Mouse (Mus musculus): ENCODE results near the gene Cybc1.
A peak's percentile ranks its signal among the peaks of the same experiment; 100 is the strongest.

Gene Cybc1

DNA sequence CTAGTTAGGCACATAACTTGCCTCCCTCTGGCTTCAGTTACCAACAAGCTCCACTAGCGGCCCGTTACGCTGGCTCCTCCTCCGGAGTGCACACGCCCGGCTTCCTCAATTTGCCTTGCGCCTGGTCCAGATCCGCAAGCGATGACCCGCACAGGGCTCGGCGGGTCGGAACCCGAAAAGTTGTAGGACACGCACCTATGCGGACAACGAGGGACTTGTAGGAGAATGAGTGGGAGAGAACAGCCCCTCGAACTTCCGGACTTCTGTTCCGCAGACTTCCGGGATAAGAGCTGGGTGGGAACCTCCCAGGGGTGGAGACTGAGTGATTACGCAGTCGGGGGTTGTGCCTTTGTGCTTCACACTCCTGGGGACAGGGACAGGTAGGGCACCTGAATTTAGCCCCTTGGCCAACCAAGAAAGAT is at the start of gene Cybc1:
Gene Cybc1, minus strand, starts transcription at position 305 of the 422 bp plus-strand sequence.
- DNase-seq (ENCODE audit: low spot score in 2 of 2): peak; percentile 50 to 58

DNA sequence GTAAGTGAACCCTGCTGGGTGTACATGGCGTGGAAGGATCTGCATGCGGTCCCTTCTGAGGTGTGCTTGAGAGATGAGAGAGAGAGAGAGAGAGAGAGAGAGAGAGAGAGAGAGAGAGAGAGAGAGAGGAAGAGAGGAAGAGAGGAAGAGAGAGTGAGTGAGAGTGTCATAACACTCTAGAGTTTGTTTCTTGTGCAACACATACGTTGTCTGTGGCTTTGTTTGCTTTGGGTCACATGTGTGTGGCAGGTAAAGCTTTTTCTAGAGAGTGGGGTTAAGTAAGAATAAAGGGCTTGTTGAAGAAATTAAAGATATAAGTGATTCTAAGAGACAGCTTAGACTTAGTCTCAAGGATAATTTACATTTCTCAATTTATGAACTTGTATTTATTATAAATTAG is 48.9 kb upstream of the Cybc1 start:
- no peak for DNase-seq (ENCODE audit: low spot score in 2 of 2)

DNA sequence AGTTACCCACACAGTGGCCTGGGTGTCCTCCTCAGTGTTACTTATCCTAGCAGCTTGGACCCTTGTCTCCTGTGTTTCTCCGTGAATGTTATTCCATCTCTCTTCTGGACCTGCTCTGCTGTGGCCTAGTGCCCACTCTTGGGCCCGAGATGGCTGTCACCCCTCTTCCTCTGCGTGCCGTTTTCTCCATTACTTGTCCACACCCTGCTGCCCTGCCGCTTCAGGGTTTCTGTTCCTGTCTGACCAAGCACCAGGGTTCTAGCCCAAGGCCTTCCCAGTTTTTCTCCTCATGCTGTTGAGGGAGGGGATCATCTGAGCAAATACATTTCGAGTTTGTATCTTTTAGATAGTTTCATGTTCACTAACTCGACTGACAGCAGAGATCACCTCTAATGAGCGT is 48.4 kb upstream of the Cybc1 start:
- no peak for DNase-seq (ENCODE audit: low spot score in 2 of 2)

DNA sequence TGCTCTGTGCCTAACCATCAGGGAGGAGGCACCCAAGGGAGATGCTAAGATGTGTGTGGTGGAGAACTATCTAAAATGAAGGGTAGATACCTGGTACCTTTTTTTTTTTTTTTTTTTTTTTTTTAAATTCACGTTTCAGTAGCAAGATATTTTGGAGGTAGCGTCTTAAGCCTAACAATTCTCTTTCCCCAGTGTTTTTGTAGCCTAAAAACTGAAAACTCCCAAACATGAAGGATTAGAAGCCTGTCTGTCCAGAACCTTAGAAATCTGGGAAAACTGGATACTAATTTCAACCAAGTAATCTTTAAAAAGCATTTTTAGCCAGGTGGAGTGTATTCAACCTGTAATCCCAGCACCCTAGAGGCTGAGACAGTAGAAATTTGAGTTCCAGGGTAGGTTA is 32.0 kb upstream of the Cybc1 start:
- DNase-seq (ENCODE audit: low spot score in 2 of 2): no peak

DNA sequence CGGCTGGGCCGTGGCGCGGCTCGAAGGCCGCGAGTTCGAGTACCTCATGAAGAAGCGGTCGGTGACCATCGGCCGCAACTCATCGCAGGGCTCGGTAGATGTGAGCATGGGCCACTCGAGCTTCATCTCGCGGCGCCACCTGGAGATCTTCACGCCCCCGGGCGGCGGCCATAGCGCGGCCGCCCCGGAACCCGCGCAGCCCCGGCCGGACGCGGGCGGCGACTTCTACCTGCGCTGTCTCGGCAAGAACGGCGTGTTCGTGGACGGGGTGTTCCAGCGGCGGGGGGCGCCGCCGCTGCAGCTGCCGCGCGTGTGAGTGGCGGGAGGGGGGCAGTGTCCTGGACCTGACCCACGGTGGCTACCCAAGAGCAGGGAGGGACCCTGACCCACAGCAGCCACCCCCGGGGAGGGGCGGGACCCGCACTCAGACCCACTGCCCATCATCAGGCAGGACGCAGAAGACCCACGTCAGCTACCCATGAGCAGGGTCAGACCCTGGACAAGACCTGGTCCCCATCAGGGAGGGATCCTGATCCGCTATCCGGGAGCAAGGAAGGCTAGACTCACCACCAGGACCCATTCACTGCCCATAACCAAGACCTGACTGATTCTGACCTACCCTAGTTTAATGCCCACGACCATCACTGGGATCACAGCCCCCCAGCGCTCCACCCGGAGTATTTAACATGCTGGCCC is 31.2 kb upstream of the Cybc1 start:
- DNase-seq (ENCODE audit: low spot score in 2 of 2): peak; percentile 37 to 69

DNA sequence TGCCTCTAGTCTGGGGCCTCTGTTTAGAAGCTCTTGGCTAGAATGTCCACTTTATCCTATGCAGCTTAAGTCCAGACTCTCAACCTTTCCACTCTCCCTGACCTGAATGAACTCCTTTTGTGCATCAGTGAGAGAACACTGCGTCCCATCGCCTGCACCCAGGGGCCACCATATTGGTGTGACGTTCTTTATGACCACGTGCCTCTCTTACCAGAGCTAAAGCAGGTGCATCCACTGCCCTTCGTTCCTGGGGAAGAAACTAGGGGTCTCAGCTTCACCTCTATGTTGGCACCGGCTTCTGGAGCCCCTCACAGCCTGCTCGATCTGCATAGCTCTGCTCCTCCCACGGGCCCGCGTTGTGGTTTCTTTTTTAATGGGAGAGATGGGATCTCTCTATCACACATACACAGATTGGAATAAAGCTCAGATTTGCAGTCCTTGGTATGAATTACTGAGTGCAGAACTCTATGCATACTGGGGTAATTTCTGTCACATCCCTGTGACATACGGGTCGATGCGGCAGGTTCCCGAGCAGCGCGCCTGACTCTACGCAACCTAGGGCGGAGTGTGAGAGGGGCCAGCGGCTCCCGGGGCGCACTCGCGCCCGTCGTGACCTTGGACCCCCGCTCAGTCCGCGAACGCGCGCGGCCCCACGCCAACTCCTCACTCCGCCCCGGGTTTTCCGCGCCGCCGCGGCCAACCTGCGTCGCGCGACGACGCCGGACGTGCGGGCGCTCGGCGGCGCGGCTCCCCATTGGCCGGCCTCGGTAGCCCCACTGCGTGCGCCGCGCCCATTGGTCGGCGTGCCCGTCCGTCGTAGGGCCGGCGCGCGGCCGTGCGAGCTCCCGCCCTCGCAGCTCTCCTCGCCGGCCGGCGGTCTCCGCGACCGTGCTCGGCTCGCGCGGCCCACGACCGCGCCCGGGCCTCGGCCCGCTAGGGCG is 30.3 kb upstream of the Cybc1 start, which contains the start of gene Foxk2:
Gene Foxk2, plus strand, starts transcription at position 831 of the 941 bp plus-strand sequence.
- DNase-seq (ENCODE audit: low spot score in 2 of 2): peak; percentile 85 to 93

DNA sequence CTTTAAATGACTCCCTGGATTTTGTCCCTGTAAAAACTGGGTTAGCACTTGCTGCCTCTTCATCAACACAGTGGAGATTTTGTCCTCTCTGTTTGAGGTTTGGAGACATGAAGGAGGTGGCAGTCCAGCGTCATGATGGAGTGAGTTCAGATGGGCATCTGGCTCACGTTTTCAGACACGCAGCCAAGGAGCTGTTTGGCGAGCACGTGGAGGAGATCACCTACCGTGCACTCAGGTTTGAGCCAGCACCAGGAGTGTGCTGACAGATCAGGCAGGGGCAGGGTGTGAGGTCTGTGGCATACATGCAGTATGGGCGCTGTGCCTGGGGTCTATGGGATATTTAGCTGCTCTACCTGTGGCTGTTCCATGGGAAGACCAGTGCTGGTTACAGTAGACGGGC is 21.1 kb upstream of the Cybc1 start:
- DNase-seq (ENCODE audit: low spot score in 2 of 2): no peak

DNA sequence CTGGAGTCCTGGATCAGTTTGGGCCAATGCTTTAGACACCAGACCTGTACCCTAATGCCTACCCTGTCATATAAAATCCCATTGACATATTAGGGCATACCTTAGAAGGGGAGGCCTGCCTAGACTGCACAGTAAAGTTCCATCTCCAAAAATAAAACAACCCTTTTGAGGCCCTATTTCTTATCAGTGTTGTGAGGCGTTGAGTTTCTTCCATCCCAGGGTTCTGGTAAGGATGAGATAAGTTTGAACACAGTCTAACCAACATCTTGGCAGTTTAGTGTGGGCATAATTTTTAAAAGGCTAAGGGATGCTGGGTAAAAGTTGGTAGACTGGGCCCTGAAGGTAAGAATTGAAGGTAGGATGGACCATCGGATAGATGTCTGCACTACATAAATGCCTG is 10.5 kb upstream of the Cybc1 start:
- no peak for DNase-seq (ENCODE audit: low spot score in 2 of 2)

DNA sequence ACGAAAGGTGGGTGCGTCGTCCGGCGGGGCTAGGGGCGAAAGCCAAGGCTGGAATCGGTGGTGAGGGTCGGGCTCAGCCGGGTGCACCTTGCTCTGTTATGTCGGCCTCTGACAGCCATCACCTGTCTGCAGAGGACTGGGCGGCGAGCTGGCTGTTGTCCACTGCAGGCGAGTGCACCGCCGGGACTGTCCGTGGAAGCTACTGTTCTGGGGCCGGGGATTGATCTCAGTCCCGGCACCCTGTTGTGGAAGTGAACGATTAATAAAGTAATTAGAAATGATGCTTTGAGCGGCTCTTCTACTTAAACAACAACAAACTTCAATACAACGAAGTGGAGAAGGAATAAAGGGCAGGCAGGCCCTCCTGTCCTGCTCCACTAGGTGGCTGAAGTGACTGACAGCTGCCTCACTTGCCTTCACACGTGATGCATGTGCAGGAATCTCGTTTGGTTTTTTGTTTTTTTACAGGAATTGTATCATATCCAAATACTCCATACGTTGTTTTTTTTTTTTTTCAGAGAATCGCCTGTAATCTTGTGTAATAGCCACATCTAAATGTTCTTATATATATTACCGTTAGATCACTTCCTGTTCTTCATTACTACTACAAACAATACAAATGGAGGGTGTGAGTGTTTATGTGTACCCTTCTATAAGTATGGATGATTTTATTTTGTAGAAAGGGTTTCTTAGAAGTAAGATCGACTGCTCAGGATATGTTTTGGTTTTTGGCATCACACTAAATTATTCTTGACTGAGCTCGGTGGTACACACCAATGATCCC is 8.4 kb upstream of the Cybc1 start:
- no peak for DNase-seq (ENCODE audit: low spot score in 2 of 2)

DNA sequence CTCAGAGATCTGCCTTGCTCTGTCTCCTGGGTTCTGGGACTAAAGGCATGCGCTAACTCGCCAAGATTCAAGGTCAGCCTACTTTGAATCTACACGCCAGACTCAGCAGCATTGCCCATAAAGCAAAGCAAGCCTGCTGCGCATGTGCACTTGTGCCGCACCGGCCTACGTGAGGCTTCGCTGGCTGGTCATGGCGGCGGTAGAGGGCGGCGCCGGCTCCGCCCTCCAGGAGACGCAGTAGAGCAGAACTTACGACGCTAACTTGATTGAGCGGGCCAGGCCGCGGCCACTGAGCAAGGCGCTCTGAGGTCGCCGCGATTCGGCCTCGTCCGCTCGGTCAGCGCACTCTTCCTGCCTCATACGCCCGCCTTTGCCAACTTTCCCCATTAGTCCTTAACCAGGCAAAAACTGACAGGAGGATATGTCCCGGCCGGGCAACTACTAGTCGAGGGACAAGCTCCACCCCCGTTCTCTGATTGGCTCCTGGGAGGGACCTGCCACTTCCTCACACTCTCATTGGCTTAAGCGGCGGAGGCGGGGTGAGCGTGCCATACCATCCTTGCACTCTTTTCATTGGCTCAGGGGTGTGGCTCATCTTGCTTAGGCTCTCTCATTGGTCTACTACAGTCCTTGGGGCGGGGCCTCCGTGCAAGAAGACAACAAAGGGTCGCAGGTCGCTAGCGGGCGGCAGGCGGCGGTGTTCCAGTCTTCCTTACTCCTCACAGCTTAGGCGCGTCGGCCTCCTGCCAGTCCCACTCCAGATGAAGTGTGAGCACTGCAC is 7.6 kb upstream of the Cybc1 start, which contains the start of gene Narf:
Gene Narf, plus strand, starts transcription at position 690 of the 781 bp plus-strand sequence.
- DNase-seq (ENCODE audit: low spot score in 2 of 2): peak; percentile 99 to 100

DNA sequence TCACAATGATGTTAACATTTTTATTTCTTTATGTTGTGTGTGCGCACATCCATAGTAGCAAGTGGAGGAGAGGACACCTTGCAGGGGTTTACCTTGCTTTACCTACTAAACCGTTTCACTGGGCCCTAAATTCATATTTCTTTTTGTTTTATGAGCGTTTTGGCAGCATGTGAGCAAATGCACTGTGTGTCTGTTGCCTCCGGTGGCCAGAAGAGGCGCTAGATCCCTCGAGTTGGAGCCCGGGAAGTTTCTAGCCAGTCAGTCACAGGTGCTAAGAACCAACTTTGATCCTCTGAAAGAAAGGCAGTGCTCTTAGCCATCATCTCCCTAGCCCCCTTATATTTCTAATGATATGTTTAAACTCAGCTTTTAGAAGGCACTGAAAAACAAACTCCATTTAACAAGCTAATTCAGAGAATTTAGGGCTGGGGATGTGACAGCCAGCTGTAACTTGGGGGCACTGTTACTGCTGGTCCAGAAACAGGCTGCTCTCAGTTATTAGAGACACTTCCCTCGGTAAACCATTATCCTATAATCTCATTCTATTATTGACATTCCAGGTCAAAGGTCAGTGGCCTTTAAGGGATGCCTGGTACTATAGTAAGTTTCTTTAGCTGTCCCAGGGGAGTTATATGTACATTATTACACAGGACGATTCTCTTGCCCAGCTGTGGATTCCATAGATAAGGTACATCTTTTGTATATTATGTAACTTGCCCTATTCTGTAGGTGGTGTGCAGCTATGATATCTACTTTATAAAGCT is 6.5 kb upstream of the Cybc1 start:
- DNase-seq (ENCODE audit: low spot score in 2 of 2): no peak

DNA sequence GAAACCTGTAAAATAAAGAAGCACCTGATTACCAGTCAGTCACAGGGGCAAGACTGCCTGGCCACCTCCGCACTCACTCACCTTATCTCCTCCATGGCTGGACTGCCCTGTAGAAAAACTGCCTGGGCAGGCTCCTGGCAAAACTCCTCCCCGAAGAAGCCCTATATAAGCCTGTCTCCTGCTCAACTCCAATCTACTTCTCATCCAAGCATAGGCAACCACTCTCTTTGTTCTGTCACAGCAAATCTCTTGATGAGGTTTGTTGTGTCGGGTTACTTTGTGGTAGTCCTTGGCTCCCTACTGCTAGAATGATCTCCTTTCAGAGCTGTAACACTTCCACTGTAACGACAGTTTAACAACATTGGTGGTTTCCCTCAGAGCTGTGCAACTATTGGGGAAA is 3.6 kb upstream of the Cybc1 start:
- no peak for DNase-seq (ENCODE audit: low spot score in 2 of 2)

DNA sequence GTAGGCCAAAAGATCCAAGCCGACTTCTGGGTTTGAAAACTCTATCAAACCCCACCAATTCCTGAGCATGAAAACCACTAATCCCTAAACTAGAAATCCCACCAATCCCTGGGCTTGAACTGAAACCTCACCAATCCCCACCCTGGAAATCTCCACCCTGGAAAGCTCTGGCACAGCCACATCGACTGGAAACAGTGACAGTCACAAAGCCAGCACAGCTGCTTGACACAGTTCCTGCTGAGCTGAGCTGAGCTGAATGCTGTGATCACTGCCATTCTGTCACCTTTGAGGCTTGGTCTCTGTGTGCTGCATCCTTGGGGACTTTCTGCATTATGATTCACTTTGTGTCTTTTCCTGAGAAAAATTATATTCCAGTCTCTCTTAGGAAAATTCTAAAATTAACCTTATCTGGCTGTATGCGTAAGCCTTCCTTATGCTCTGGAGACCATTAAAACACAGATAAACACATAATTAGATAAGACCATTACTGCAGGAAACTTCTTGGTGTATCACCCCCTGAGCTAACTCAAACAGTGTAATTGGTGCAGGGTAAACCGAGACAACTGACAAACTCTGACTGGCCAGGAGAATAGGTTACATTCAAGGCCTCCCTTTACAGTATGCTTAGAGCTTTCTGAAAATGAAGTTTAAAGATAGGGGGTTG is 2.6 kb upstream of the Cybc1 start:
- no peak for DNase-seq (ENCODE audit: low spot score in 2 of 2)

DNA sequence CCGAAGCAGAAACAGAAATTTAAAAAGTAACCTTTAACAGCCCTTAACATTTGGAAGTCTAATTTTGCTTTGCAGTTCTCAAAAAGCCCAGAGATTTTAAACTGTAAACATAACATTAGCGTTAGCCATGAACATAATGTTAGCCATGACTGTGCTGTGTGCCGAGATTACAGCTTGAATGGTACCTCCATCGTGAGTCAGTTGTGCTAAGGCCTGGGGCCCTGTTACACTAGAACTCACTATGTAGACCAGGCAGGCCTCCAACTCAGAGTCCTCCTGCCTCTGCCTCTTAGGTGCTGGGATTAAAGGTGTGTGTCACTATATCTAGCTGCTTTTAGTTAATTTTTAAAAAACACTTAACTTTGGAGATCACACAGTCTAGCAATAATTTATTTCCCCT is 2.1 kb upstream of the Cybc1 start:
- DNase-seq (ENCODE audit: low spot score in 2 of 2): no peak

DNA sequence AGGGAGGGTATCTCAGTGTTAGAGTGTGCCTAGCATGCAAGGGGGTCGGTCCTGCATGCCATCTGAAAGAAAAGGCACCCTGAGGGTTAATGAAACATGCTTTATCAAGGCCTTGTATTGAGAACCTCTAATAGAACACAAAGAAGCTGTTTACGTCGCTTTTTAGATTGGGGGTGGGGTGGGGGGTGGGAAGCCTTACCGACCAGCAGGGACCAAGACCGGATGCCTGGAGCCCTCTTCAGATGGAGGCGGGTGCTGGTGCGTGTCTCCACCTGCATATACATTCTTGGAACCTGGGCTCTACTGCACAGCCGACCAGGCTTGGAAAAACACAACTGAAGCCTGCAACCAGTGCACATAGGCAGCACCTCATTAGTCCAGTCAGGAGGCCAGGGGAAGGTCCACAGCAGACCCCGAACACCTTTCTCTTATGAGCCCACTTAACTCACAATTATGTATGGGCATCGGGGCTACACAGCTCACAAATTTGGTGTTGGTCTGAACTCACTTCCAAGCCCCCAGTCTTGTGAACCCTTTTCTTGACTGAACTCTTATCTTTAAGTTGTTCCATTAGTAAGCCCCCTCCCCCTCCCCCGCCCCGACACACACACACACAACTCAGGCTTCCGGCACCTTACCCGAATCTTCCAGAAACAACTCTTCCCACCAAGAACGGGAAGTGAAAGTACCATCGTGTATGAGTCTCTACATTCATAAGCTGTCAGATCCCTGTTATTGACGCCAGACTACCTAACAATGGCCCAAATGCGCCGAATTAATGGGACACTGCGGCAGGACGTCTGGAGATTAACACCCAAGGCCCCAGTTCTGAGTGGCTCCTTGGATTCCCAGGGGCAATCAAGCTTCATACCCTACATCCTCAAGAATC is 749 bp downstream of the Cybc1 start:
- no peak for DNase-seq (ENCODE audit: low spot score in 2 of 2)

DNA sequence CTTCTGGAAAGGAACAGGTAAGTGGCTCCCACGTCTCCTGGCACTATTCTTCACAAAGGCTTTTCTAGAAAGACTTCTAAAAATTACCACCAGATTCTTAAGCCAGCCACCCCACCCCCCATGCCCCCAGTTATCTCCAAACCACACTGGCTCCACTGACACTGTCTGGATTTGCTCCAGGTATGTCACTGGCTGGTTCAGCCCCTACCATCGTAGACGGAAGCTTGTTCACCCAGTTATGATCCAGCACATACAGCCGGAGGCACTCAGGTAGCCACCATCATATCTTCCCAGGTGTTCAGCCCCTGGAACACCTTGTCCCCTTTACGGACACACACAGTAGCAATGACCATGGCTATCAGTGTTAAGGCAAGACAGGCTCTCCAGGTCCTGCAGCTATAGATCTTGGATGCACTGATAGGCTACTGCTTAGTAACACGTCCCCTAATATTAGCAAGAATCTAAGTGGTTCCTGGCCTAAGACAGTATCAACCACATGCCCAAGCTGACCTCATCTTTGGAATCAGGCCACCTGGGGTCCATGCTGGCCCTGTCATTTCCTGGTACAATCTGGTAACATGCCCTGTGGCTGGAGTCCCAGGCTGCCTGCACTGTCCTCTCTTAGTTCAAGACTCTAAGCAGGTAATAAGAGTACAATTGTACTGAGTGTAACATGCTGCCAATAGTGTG is 7.7 kb downstream of the Cybc1 start:
- no peak for DNase-seq (ENCODE audit: low spot score in 2 of 2)

DNA sequence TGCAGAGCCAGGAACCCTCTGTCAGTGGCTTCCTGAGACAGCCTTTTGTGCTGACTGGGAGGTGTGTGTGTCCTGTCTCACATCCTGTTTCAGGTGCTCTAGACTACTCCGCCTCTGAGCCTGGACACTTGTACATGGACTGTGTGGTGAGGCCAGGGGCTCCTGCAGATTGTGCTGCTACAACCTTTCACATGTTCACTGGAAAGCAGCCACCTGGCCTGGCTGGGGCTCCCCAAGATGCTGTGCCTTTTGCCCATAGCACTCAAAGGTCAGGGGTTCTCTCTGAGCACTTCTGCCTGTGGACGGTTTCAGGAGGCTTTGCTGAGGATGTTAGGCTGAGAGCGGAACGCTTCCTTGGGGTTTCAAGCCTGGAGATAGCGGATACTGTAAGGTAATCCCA is 8.4 kb downstream of the Cybc1 start:
- no peak for DNase-seq (ENCODE audit: low spot score in 2 of 2)

DNA sequence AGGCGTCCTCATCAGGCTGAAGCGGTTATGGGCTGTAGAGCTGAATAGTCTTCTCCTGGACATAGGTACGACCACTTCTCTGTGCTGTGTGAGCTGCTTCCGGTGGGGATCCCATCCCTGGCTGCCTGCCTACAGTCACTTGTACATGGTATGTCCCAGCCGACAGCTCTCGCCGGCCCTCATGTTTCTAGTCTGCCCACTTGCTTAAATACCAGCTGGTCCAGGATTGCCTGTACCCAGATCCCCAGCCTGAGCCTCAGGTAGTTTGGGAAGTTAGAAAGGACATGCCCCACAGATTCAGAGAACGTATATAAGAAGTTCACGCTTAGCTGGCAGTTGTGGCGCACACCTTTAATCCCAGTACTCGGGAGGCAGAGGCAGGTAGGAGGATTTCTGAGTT is 9.3 kb downstream of the Cybc1 start:
- no peak for DNase-seq (ENCODE audit: low spot score in 2 of 2)
